Mouse (Mus musculus) liver, embryonic 11.5 days (tissue): Measurements from ENCODE around the gene Pah. TPM values are rescaled to one million over a fixed set of nuclear protein-coding genes. Genes with fewer than 3 reads are reported as not detected.
A peak's percentile ranks its signal among the peaks of the same experiment; 100 is the strongest.

Source experiments
- ATAC-seq: fragments of 200-750 bp; cut with Nextera tagmentation; replicated peaks from 2 replicates; pipeline ENCODE4 v1.8.0; 2017; ENCODE audit warnings: moderate number of reproducible peaks, mild to moderate bottlenecking, moderate TSS enrichment, moderate library complexity; ENCODE audit not compliant: low FRiP score
- DNase-seq: peaks from one replicate; pipeline ENCODE4 v3.0.0-alpha.2; 2017; ENCODE audit warnings: low spot score
- H3K27ac ChIP-seq: fragments of 300-500 bp; sonication (generic); 2 replicates; pipeline ENCODE4 v1.5.1; 2014; ENCODE audit warnings: mild to moderate bottlenecking, low read depth, low read length, control low read depth
- H3K27me3 ChIP-seq: fragments of 300-500 bp; sonication (generic); replicated peaks from 2 replicates; pipeline ENCODE4 v1.6.1; 2014; ENCODE audit warnings: low read length, mixed read lengths; ENCODE audit not compliant: control insufficient read depth, insufficient read depth
- H3K36me3 ChIP-seq: fragments of 300-500 bp; sonication (generic); 2 replicates; pipeline ENCODE4 v1.6.1; 2014; ENCODE audit warnings: mild to moderate bottlenecking, low read length, moderate library complexity, mixed read lengths; ENCODE audit not compliant: control insufficient read depth, insufficient read depth
- H3K4me1 ChIP-seq: fragments of 300-500 bp; sonication (generic); replicated peaks from 2 replicates; pipeline ENCODE4 v1.6.1; 2014; ENCODE audit warnings: low read length, mixed read lengths; ENCODE audit not compliant: control insufficient read depth, insufficient read depth
- H3K4me2 ChIP-seq: fragments of 300-500 bp; sonication (generic); 2 replicates; pipeline ENCODE4 v1.6.1; 2014; ENCODE audit warnings: mild to moderate bottlenecking, control low read depth, moderate library complexity
- H3K4me3 ChIP-seq: fragments of 300-500 bp; sonication (generic); 2 replicates; pipeline ENCODE4 v1.5.1; 2014; ENCODE audit warnings: low read depth, low read length, control low read depth
- H3K9ac ChIP-seq: fragments of 300-500 bp; sonication (generic); 2 replicates; pipeline ENCODE4 v1.6.1; 2014; ENCODE audit warnings: low read depth, low read length, control low read depth
- H3K9me3 ChIP-seq: fragments of 300-500 bp; sonication (generic); 2 replicates; pipeline ENCODE4 v1.6.1; 2016; ENCODE audit warnings: low read length, inconsistent platforms, mixed read lengths; ENCODE audit not compliant: control insufficient read depth
- WGBS: fragments of 180-500 bp; shearing (Covaris S2); extraction: QIAGEN DNeasy Blood & Tissue Kit; methylation state at CpG from one replicate; pipeline ENCODE4 v1.1.7; 2014; 5-methylcytosine and 5-hydroxymethylcytosine counted together
- polyA plus RNA-seq: library from polyadenylated mRNA; unstranded; fragments of >200 nt; fragmentation: Nextera tagmentation; extraction: Ambion mirVana; gene quantifications from 2 replicates; pipeline ENCODE4 v1.2.1, GENCODE M21; 2014

The Pah gene
- polyA plus RNA-seq, 1 experiment from 2014 or later: 4.6 TPM

GRCm38 (mm10) chr10:87489246-87490009, 32.2 kb upstream of the Pah start:
- H3K27ac ChIP-seq: no peak overlapping the region
- no peak overlapping the region for H3K4me2 ChIP-seq
- H3K36me3 ChIP-seq: no peaks in the 10 kb centered on the region
- DNase-seq: no peak
- 8% methylated on average over 18 of the region's 18 CpGs for WGBS
- H3K9ac ChIP-seq: no peak overlapping the region
- H3K4me1 ChIP-seq: no peaks in the 10 kb centered on the region
- ATAC-seq: no peak
- H3K27me3 ChIP-seq: peaks cover 96% of the 10 kb centered on the region
- no peak overlapping the region for H3K4me3 ChIP-seq
- H3K9me3 ChIP-seq: no peaks in the 10 kb centered on the region

GRCm38 (mm10) chr10:87490328-87490727, 31.3 kb upstream of the Pah start:
- 11% methylated on average over 2 of the region's 2 CpGs for WGBS
- DNase-seq (no peak), ATAC-seq (no peak)
- H3K4me1 ChIP-seq: no peaks in the 10 kb centered on the region
- H3K4me3 ChIP-seq: no peak overlapping the region
- H3K27ac ChIP-seq: no peak overlapping the region
- no peak overlapping the region for H3K9ac ChIP-seq
- H3K4me2 ChIP-seq: no peak overlapping the region
- no peaks in the 10 kb centered on the region for H3K9me3 ChIP-seq
- peaks cover 97% of the 10 kb centered on the region for H3K27me3 ChIP-seq
- no peaks in the 10 kb centered on the region for H3K36me3 ChIP-seq

- DNase-seq (no peak), ATAC-seq (no peak)
- H3K36me3 ChIP-seq: no peaks in the 10 kb centered on the region
- no peaks in the 10 kb centered on the region for H3K4me1 ChIP-seq
- H3K9me3 ChIP-seq: no peaks in the 10 kb centered on the region
- no peak overlapping the region for H3K4me2 ChIP-seq
- H3K27ac ChIP-seq: no peak overlapping the region
- H3K9ac ChIP-seq: no peak overlapping the region
- 6% methylated on average over 11 of the region's 11 CpGs for WGBS
- H3K4me3 ChIP-seq: no peak overlapping the region
- peaks cover 93% of the 10 kb centered on the region for H3K27me3 ChIP-seq
Observed at GRCm38 (mm10) chr10:87491485-87492040, 30.0 kb upstream of the Pah start.

DNA sequence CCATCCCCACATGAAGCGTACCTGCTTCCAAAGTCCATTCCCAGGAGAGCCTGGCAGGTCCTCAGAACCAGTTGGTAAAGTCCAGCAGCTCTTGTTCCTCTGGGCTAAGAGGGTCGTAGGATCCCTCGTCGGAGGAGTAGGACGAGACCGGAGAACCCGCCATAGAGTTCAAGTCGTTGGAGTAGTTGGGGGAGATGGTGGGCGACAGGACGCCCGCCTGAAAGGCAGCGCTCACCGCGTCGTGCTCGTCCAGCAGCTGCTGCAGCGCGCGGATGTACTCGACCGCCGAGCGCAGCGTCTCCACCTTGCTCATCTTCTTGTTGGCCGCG, 29.3 kb upstream of the Pah start:
- peaks cover 89% of the 10 kb centered on the region for H3K27me3 ChIP-seq
- no peaks in the 10 kb centered on the region for H3K4me1 ChIP-seq
- peak overlapping the region; percentile 83 for H3K4me2 ChIP-seq
- no peak overlapping the region for H3K27ac ChIP-seq
- H3K36me3 ChIP-seq: no peaks in the 10 kb centered on the region
- WGBS: 2% methylated on average over 26 of the region's 26 CpGs
- ATAC-seq (0 out of 2 replicates have a peak, but pooled peaks have one; percentile 17), DNase-seq (no peak)
- no peak overlapping the region for H3K9ac ChIP-seq
- no peaks in the 10 kb centered on the region for H3K9me3 ChIP-seq
- peak overlapping the region; percentile 54 for H3K4me3 ChIP-seq

- WGBS: under 1% methylated on average over 87 of the region's 90 CpGs
- H3K36me3 ChIP-seq: no peaks in the 10 kb centered on the region
- no peaks in the 10 kb centered on the region for H3K4me1 ChIP-seq
- H3K27ac ChIP-seq: no peak overlapping the region
- peak; percentile 51 for DNase-seq
- H3K27me3 ChIP-seq: peaks cover 83% of the 10 kb centered on the region
- peak overlapping the region; percentile 54 for H3K4me3 ChIP-seq
- no peak overlapping the region for H3K9ac ChIP-seq
- H3K9me3 ChIP-seq: no peaks in the 10 kb centered on the region
- no peak; the same call in 1 of the 2 replicates for ATAC-seq
- peak overlapping the region; percentile 83 for H3K4me2 ChIP-seq
Observed at GRCm38 (mm10) chr10:87492661-87493551, 28.7 kb upstream of the Pah start.

DNA sequence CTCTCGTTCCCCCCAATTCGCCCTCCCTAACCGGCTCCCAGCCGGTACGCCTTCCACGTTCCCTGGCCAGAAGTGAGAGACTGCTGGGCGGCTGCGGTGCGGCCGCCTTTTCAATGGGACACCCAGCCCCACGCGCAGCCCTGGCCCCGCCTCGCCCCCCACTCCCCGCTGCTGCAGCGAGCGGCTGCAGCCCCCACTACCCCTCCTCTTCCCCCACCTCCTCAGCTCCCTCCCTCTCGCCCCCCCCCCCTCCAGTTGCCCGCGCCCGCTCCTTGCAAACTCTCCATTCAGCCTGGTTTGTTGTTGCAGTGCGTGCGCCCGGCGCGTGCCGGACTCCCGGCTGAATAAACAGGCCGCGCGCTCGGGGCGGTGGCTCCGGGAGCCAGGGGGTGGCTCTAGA, 28.0 kb upstream of the Pah start, which contains the start of gene Ascl1:
Ascl1 (minus strand) TSS at position 85 of the 400 bp plus-strand sequence.
- Histone ChIP-seq H3K4me2 (peak within 1 kb of the TSS; percentile 83), H3K9me3 (no peaks in the 10 kb centered on the region), H3K4me3 (peak within 1 kb of the TSS; percentile 54), H3K27ac (no peak within 1 kb of the TSS), H3K27me3 (peaks cover 79% of the 10 kb centered on the region), H3K4me1 (no peaks in the 10 kb centered on the region), H3K9ac (no peak within 1 kb of the TSS), H3K36me3 (no peaks in the 10 kb centered on the region)
- ATAC-seq: no peak
- DNase-seq: no peak
- under 1% methylated on average over 33 of the region's 34 CpGs for WGBS

GRCm38 (mm10) chr10:87494176-87494575, 27.4 kb upstream of the Pah start:
- 4% methylated on average over 4 of the region's 4 CpGs for WGBS
- ATAC-seq (no peak), DNase-seq (no peak)
- H3K36me3 ChIP-seq: no peaks in the 10 kb centered on the region
- H3K4me1 ChIP-seq: no peaks in the 10 kb centered on the region
- H3K9ac ChIP-seq: no peak overlapping the region
- H3K4me2 ChIP-seq: peak overlapping the region; percentile 83
- no peak overlapping the region for H3K27ac ChIP-seq
- no peaks in the 10 kb centered on the region for H3K9me3 ChIP-seq
- H3K4me3 ChIP-seq: no peak overlapping the region; the same call in 1 of the 2 replicates
- peaks cover 80% of the 10 kb centered on the region for H3K27me3 ChIP-seq

GRCm38 (mm10) chr10:87494596-87494995, 27.0 kb upstream of the Pah start:
- no peak overlapping the region for H3K9ac ChIP-seq
- H3K4me3 ChIP-seq: no peak overlapping the region
- no peaks in the 10 kb centered on the region for H3K36me3 ChIP-seq
- ATAC-seq (no peak), DNase-seq (no peak)
- H3K4me1 ChIP-seq: no peaks in the 10 kb centered on the region
- peak overlapping the region; percentile 13 for H3K4me2 ChIP-seq
- peaks cover 77% of the 10 kb centered on the region for H3K27me3 ChIP-seq
- H3K27ac ChIP-seq: no peak overlapping the region
- H3K9me3 ChIP-seq: no peaks in the 10 kb centered on the region
- 4% methylated on average over 10 of the region's 18 CpGs for WGBS
